Mouse (Mus musculus) MEL (cell line): ENCODE data around the gene Ddx58. TPM values are rescaled to one million over a fixed set of nuclear protein-coding genes. Genes with fewer than 3 reads are reported as not detected.

Source experiments
- DNase-seq: peaks from one replicate; pipeline ENCODE4 v3.0.0; 2011; ENCODE audit warnings: low read depth, low spot score
- H3K27ac ChIP-seq: 2 replicates; pipeline ENCODE4 v1.5.1; 2012; ENCODE audit warnings: low read depth, mild to moderate bottlenecking, control low read depth, low read length, moderate library complexity; ENCODE audit not compliant: control insufficient read depth
- H3K27me3 ChIP-seq, 2 experiments: fragments of 150-350 bp in 1 of 2; sonication (generic) in 1 of 2; 2 replicates each; pipeline ENCODE4 v1.6.1; 2012; ENCODE audit warnings: low read length in 2 of 2, mild to moderate bottlenecking in 2 of 2, improper control_type of control experiment in 1 of 2, moderate library complexity in 1 of 2; ENCODE audit not compliant: insufficient read depth in 2 of 2, control insufficient read depth in 1 of 2
- H3K36me3 ChIP-seq, 2 experiments: 2 replicates each; pipeline ENCODE4 v1.6.1; 2012 to 2014; ENCODE audit warnings: low read length in 2 of 2, improper control_type of control experiment in 1 of 2, inconsistent platforms in 1 of 2, mild to moderate bottlenecking in 1 of 2; ENCODE audit not compliant: insufficient read depth in 2 of 2, control insufficient read depth in 1 of 2
- H3K4me1 ChIP-seq, 2 experiments: fragments of 150-350 bp in 1 of 2; sonication (generic) in 1 of 2; 2 replicates each; pipeline ENCODE4 v1.6.1; 2012; ENCODE audit warnings: low read length in 2 of 2, improper control_type of control experiment in 1 of 2, mild to moderate bottlenecking in 1 of 2; ENCODE audit not compliant: insufficient read depth in 2 of 2, control insufficient read depth in 1 of 2
- H3K4me3 ChIP-seq, 2 experiments: fragments of 150-350 bp in 1 of 2; sonication (generic) in 1 of 2; 2 replicates each; pipeline ENCODE4 v1.5.1; 2012; ENCODE audit warnings: low read depth in 2 of 2, low read length in 2 of 2, mild to moderate bottlenecking in 2 of 2, moderate library complexity in 2 of 2, control low read depth in 1 of 2, improper control_type of control experiment in 1 of 2; ENCODE audit not compliant: control insufficient read depth in 1 of 2, insufficient read depth in 1 of 2
- H3K79me2 ChIP-seq: 2 replicates; pipeline ENCODE4 v1.6.1; 2012; ENCODE audit warnings: mild to moderate bottlenecking, low read length, moderate library complexity; ENCODE audit not compliant: control insufficient read depth, poor library complexity, insufficient read depth
- H3K9ac ChIP-seq: 2 replicates; pipeline ENCODE4 v1.6.1; 2012; ENCODE audit warnings: low read depth, mild to moderate bottlenecking, control low read depth, low read length, moderate library complexity; ENCODE audit not compliant: control insufficient read depth, poor library complexity, severe bottlenecking
- H3K9me3 ChIP-seq: fragments of 150-350 bp; sonication (generic); replicated peaks from 2 replicates; pipeline ENCODE4 v1.6.1; 2012; ENCODE audit warnings: mild to moderate bottlenecking, low read length, improper control_type of control experiment, moderate library complexity; ENCODE audit not compliant: insufficient read depth
- CHD1 ChIP-seq: IDR thresholded peaks from 2 replicates; pipeline ENCODE4 v1.6.1; 2012; ENCODE audit warnings: low read depth, mild to moderate bottlenecking, inconsistent platforms, low read length, improper control_type of control experiment
- CTCF ChIP-seq, 3 experiments: IDR thresholded peaks in 2 of 3; conservative IDR thresholded peaks in 1 of 3; 2 replicates each; pipeline ENCODE4 v1.5.1; 2011 to 2012; ENCODE audit warnings: low read length in 3 of 3, low read depth in 2 of 3, mild to moderate bottlenecking in 2 of 3, improper control_type of control experiment in 1 of 3, inconsistent platforms in 1 of 3, mixed read lengths in 1 of 3, moderate library complexity in 1 of 3; ENCODE audit not compliant: control insufficient read depth in 1 of 3, insufficient read depth in 1 of 3, poor library complexity in 1 of 3, severe bottlenecking in 1 of 3
- ELF1 ChIP-seq: IDR thresholded peaks from 2 replicates; pipeline ENCODE4 v1.6.1; 2014; ENCODE audit warnings: low read depth, mild to moderate bottlenecking, inconsistent platforms, low read length, improper control_type of control experiment, moderate library complexity
- GABPA ChIP-seq: IDR thresholded peaks from 2 replicates; pipeline ENCODE4 v1.6.1; 2012; ENCODE audit warnings: low read depth, mild to moderate bottlenecking, inconsistent platforms, low read length, improper control_type of control experiment, moderate library complexity
- GATA1 ChIP-seq: IDR thresholded peaks from 2 replicates; pipeline ENCODE4 v1.6.1; 2011; ENCODE audit warnings: low read depth, low read length, improper control_type of control experiment
- HCFC1 ChIP-seq: IDR thresholded peaks from 2 replicates; pipeline ENCODE4 v1.6.1; 2012; ENCODE audit warnings: low read depth, mild to moderate bottlenecking, inconsistent platforms, low read length, improper control_type of control experiment, moderate library complexity
- JUND ChIP-seq: IDR thresholded peaks from 2 replicates; pipeline ENCODE4 v1.6.1; 2011; ENCODE audit warnings: low read depth, mild to moderate bottlenecking, improper control_type of control experiment, low read length
- KAT2A ChIP-seq: conservative IDR thresholded peaks from 2 replicates; pipeline ENCODE4 v1.6.1; 2012; ENCODE audit warnings: low read depth, low read length, improper control_type of control experiment, inconsistent platforms
- MAX ChIP-seq: IDR thresholded peaks from 2 replicates; pipeline ENCODE4 v1.6.1; 2011; ENCODE audit warnings: low read length, improper control_type of control experiment
- MAZ ChIP-seq: IDR thresholded peaks from 2 replicates; pipeline ENCODE4 v1.6.1; 2012; ENCODE audit warnings: low read depth, mild to moderate bottlenecking, inconsistent platforms, low read length, improper control_type of control experiment
- MEF2A ChIP-seq: IDR thresholded peaks from 2 replicates; pipeline ENCODE4 v1.6.1; 2014; ENCODE audit warnings: low read depth, mild to moderate bottlenecking, inconsistent platforms, low read length, improper control_type of control experiment; ENCODE audit not compliant: poor library complexity, insufficient replicate concordance, severe bottlenecking; ENCODE audit errors: extremely low read depth
- MXI1 ChIP-seq: IDR thresholded peaks from 2 replicates; pipeline ENCODE4 v1.6.1; 2011; ENCODE audit warnings: mild to moderate bottlenecking, low read depth, low read length, improper control_type of control experiment
- MYB ChIP-seq: IDR thresholded peaks from 2 replicates; pipeline ENCODE4 v1.6.1; 2011; ENCODE audit warnings: mild to moderate bottlenecking, low read depth, low read length, improper control_type of control experiment
- POLR2A ChIP-seq, 2 experiments: IDR thresholded peaks; 2 replicates each; pipeline ENCODE4 v1.6.1; 2011 to 2012; ENCODE audit warnings: low read length in 2 of 2, mild to moderate bottlenecking in 2 of 2, control low read depth in 1 of 2, improper control_type of control experiment in 1 of 2, low read depth in 1 of 2, moderate library complexity in 1 of 2; ENCODE audit not compliant: control insufficient read depth in 1 of 2, insufficient read depth in 1 of 2, poor library complexity in 1 of 2
- POLR2AphosphoS5 ChIP-seq: IDR thresholded peaks from 2 replicates; pipeline ENCODE4 v1.6.1; 2012; ENCODE audit warnings: low read depth, borderline replicate concordance, mild to moderate bottlenecking, inconsistent platforms, low read length, moderate library complexity, mixed read lengths
- RAD21 ChIP-seq: IDR thresholded peaks from 2 replicates; pipeline ENCODE4 v1.6.1; 2011; ENCODE audit warnings: mild to moderate bottlenecking, low read depth, low read length, improper control_type of control experiment
- RCOR1 ChIP-seq: IDR thresholded peaks from 2 replicates; pipeline ENCODE4 v1.6.1; 2012; ENCODE audit warnings: low read depth, mild to moderate bottlenecking, inconsistent platforms, low read length, improper control_type of control experiment
- SMC3 ChIP-seq: IDR thresholded peaks from 2 replicates; pipeline ENCODE4 v1.6.1; 2011; ENCODE audit warnings: low read depth, low read length, improper control_type of control experiment
- UBTF ChIP-seq: IDR thresholded peaks from 2 replicates; pipeline ENCODE4 v1.6.1; 2012; ENCODE audit warnings: low read depth, mild to moderate bottlenecking, inconsistent platforms, low read length, improper control_type of control experiment, moderate library complexity, borderline replicate concordance; ENCODE audit not compliant: insufficient read depth
- USF1 ChIP-seq: IDR thresholded peaks from 2 replicates; pipeline ENCODE4 v1.6.1; 2014; ENCODE audit warnings: low read depth, mild to moderate bottlenecking, inconsistent platforms, low read length, improper control_type of control experiment, moderate library complexity
- USF2 ChIP-seq, 2 experiments: IDR thresholded peaks; 2 replicates each; pipeline ENCODE4 v1.6.1; 2011 to 2012; ENCODE audit warnings: improper control_type of control experiment in 2 of 2, low read length in 2 of 2, borderline replicate concordance in 1 of 2, inconsistent platforms in 1 of 2, low read depth in 1 of 2, mild to moderate bottlenecking in 1 of 2; ENCODE audit not compliant: insufficient read depth in 1 of 2
- ZC3H11A ChIP-seq: IDR thresholded peaks from 2 replicates; pipeline ENCODE4 v1.6.1; 2012; ENCODE audit warnings: low read depth, mild to moderate bottlenecking, inconsistent platforms, low read length, improper control_type of control experiment
- ZMIZ1 ChIP-seq: IDR thresholded peaks from 2 replicates; pipeline ENCODE4 v1.6.1; 2012; ENCODE audit warnings: low read depth, mild to moderate bottlenecking, inconsistent platforms, low read length, improper control_type of control experiment, moderate library complexity
- ZNF384 ChIP-seq: IDR thresholded peaks from 2 replicates; pipeline ENCODE4 v1.6.1; 2012; ENCODE audit warnings: low read depth, mild to moderate bottlenecking, inconsistent platforms, low read length, improper control_type of control experiment
- polyA plus RNA-seq, 2 experiments: library from polyadenylated mRNA; stranded (reverse) in 1 of 2; unstranded in 1 of 2; fragments of >175 nt in 1 of 2; fragments of >200 nt in 1 of 2; gene quantifications; 2 replicates each; pipeline versions ENCODE4 v1.2.1 to v1.2.4; 2012; ENCODE audit warnings: low replicate concordance in 2 of 2, low read depth in 1 of 2; ENCODE audit not compliant: insufficient read length in 2 of 2, insufficient read depth in 1 of 2, missing spikeins in 1 of 2
- total RNA-seq: library from RNA; depleted of rRNA; stranded (reverse); fragments of 300-350 nt; gene quantifications from 2 replicates; pipeline ENCODE4 v1.2.3, GENCODE M21; 2012

Ddx58 gene
- total and polyA plus RNA-seq, 3 experiments: 0.58 to 1.0 TPM; not detected in 1

GRCm38 (mm10) chr4:40202205-40202604 lies 37.4 kb downstream of the Ddx58 start:
- Histone ChIP-seq H3K4me1 (peaks cover 0 to 2% of the 10 kb centered on the region in 2 experiments; a peak in 1 of 4 replicates), H3K4me3 (no peak overlapping the region), H3K9me3 (no peaks in the 10 kb centered on the region), H3K27me3 (no peaks in the 10 kb centered on the region), H3K9ac (no peak overlapping the region), H3K27ac (no peak overlapping the region), H3K36me3 (no peaks in the 10 kb centered on the region), H3K79me2 (no peaks in the 10 kb centered on the region)
- TF ChIP-seq ELF1: no peak
- TF ChIP-seq MEF2A: no peak
- no peak for TF ChIP-seq RCOR1
- TF ChIP-seq GATA1: no peak
- no peak for TF ChIP-seq POLR2A (IDR thresholded peaks at IDR 0.05; ENCODE audit: control insufficient read depth in 1 of 2, insufficient read depth in 1 of 2, low read depth in 1 of 2, low read length in 2 of 2, poor library complexity in 1 of 2)
- no peak for TF ChIP-seq ZNF384
- no peak for TF ChIP-seq USF2 (IDR thresholded peaks at IDR 0.05; ENCODE audit: borderline replicate concordance in 1 of 2, insufficient read depth in 1 of 2, low read depth in 1 of 2, low read length in 2 of 2)
- TF ChIP-seq MAZ: no peak
- no peak for TF ChIP-seq MYB
- TF ChIP-seq MAX: no peak
- TF ChIP-seq ZC3H11A: no peak
- DNase-seq: peak; percentile 29

- no peak overlapping the region for H3K4me3 ChIP-seq
- H3K4me1 ChIP-seq: no peaks in the 10 kb centered on the region
- TF ChIP-seq ZC3H11A (no peak), ZNF384 (no peak), USF2 (IDR thresholded peaks at IDR 0.05; ENCODE audit: borderline replicate concordance in 1 of 2, insufficient read depth in 1 of 2, low read depth in 1 of 2, low read length in 2 of 2) (no peak), JUND (no peak), MXI1 (no peak), MEF2A (no peak), POLR2A (IDR thresholded peaks at IDR 0.05; ENCODE audit: control insufficient read depth in 1 of 2, insufficient read depth in 1 of 2, low read depth in 1 of 2, low read length in 2 of 2, poor library complexity in 1 of 2) (no peak), MYB (no peak)
- H3K9me3 ChIP-seq: no peaks in the 10 kb centered on the region
- H3K27ac ChIP-seq: no peak overlapping the region
- no peaks in the 10 kb centered on the region for H3K79me2 ChIP-seq
- no peaks in the 10 kb centered on the region for H3K27me3 ChIP-seq
- no peak for DNase-seq
- H3K36me3 ChIP-seq: peaks cover 0 to 2% of the 10 kb centered on the region in 2 experiments; a peak in 1 of 4 replicates
- no peak overlapping the region for H3K9ac ChIP-seq
These were observed 44.3 kb downstream of the Ddx58 start for GRCm38 (mm10) chr4:40195336-40195735.

GRCm38 (mm10) chr4:40193461-40193860 lies 46.2 kb downstream of the Ddx58 start:
- Histone ChIP-seq H3K9me3 (no peaks in the 10 kb centered on the region), H3K79me2 (no peaks in the 10 kb centered on the region), H3K36me3 (peaks cover 0 to 2% of the 10 kb centered on the region in 2 experiments; a peak in 1 of 4 replicates), H3K4me3 (no peak overlapping the region), H3K4me1 (no peaks in the 10 kb centered on the region), H3K9ac (no peak overlapping the region), H3K27ac (no peak overlapping the region), H3K27me3 (no peaks in the 10 kb centered on the region)
- no peak for DNase-seq
- TF ChIP-seq MAZ (no peak), CHD1 (no peak), CTCF (IDR thresholded peaks at IDR 0.05 in 2 of 3, conservative IDR thresholded peaks at IDR 0.05 in 1 of 3; ENCODE audit: control insufficient read depth in 1 of 3, insufficient read depth in 1 of 3, low read depth in 2 of 3, low read length in 3 of 3, poor library complexity in 1 of 3, severe bottlenecking in 1 of 3) (no peak), MYB (no peak), POLR2A (IDR thresholded peaks at IDR 0.05; ENCODE audit: control insufficient read depth in 1 of 2, insufficient read depth in 1 of 2, low read depth in 1 of 2, low read length in 2 of 2, poor library complexity in 1 of 2) (no peak), UBTF (no peak), ELF1 (no peak), KAT2A (no peak), ZMIZ1 (no peak), GABPA (no peak), MEF2A (no peak), HCFC1 (no peak), SMC3 (no peak), USF1 (no peak), RAD21 (no peak), POLR2AphosphoS5 (no peak)
